Mouse (Mus musculus) lung, adult 18-20 months (tissue): ENCODE results near the gene Sod1.

Source experiments
- DNase-seq, 2 experiments: peaks; one replicate each; pipeline ENCODE4 v3.0.0; 2022; ENCODE audit warnings: mixed read lengths in 2 of 2

Sod1 gene

DNA sequence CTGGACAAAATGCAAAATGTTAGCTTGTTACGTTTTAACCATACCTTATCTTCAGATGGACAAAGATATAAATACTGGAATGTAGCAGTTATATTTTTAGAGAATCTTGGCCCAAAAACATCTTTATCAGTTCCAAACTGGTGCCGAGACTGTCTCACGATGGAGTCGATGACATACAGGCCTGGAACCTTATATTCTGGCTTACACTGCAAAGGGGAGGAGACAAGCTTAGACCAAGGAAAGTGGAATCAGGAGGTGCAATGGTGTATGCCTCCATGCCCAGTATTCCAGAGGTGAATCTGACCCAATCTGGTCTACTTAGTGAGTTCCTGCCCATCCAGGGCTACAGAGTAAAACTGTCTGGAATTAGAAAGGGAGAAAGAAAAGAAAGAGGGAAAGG is 39.5 kb downstream of the Sod1 start:
- no peak for DNase-seq

DNA sequence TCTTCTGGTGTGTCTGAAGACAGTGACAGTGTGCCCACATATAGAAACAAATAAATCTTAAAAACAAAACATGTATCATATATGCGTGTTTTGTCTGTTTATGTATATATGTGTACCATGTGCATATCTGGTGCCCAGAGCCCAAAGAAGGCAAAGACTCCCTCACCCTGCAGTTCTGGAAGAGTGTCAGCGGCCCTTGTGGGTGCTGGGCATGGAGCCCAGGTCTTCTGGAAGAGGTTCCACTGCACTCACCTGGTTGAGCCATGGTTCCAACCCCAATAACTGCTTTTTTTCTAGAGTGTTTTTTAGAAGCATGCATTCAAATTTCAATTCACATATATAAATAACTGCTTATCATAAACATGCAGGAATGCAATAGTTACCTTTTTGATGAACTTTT is 41.2 kb downstream of the Sod1 start:
- DNase-seq, result no peak

DNA sequence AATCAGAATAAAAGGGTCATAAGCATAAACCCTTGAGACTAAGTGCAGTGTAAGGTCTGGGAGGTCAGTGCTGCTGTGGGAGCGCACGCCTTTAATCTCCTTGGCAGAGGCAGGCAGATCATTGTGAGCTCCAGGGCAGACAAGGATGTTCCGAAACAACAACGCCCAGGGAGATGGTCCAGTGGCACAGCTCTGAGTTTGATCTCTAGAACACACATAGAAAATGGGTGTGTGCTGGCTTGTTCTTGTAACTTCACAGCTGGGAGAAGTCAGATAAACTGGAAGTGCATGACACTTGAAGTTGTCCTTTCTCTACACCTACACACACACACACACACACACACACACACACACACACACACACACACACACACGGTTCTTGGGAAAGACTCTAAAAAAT is 43.5 kb downstream of the Sod1 start:
- DNase-seq, result no peak

DNA sequence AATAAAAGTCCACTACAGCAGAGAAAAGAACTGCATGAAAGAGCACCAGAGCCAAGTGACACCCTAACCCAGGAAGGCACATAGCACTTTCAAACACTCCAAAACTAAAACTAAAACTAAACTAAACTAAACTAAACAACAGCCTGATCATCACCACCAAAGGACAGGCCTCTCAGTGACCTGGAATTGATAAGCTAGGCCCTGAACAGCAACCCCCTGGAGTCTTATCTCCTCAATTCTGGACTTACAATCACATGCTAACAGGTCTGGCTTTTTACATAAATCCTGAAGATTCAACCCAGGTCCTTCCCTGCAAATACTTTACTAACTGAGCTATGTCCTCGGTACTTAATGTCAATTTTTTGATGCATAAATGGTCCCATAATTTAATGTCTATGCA is 44.6 kb downstream of the Sod1 start:
- DNase-seq, result no peak

DNA sequence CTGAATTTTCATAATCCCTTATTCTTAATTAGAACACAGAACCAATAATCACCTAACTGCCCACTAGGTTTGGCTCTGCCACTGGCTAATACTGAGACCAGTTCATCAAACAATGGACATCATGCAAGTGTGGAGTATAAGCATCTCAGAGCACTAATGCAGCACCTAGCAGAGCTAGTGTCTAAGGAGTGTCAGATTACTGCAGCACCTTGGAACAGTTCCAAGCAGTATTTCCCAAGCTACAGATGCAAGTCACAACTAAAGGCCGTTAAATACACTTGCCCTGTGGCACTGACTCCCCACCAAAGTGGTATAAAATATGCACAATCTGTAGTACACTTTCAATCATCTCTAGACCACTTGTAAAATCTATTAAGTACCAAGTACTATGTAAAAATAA is 46.0 kb downstream of the Sod1 start:
- peak in 1 of 2 experiments; percentile 42 for DNase-seq

DNA sequence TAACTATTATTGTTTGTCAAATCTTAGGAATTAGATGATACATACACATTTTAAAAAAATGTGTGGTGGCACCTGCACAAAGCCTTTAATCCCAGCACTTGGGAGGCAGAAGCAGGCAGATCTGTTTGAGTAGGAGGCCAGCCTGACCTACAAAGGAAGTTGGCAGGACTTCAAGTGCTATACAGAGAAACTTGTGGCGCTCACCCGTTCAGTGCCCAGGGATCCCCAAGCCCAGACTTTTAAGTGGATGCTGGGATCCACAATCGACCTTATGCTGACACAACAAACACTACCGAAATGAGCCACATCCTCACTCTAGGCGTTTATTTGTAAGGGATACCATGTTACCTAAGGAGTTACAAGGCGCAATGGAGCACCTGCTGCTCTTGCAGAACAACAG is 55.0 kb downstream of the Sod1 start:
- DNase-seq, result no peak
